Mouse (Mus musculus) small intestine, adult 2 months (tissue): ENCODE measurements around the gene E2f4. TPM values are rescaled to one million over a fixed set of nuclear protein-coding genes. Genes with fewer than 3 reads are reported as not detected.
A peak's percentile ranks its signal among the peaks of the same experiment; 100 is the strongest.

Experiments
- H3K27ac ChIP-seq: fragments of 200-500 bp; 2 replicates; pipeline ENCODE4 v1.5.1; 2012; ENCODE audit warnings: low read depth, low read length, control low read depth, inconsistent platforms; ENCODE audit not compliant: insufficient read depth
- H3K27me3 ChIP-seq: fragments of 200-500 bp; 2 replicates; pipeline ENCODE4 v1.6.1; 2012; ENCODE audit warnings: mild to moderate bottlenecking, moderate library complexity, low read length, inconsistent platforms; ENCODE audit not compliant: control insufficient read depth, insufficient read depth
- H3K36me3 ChIP-seq: fragments of 200-500 bp; 2 replicates; pipeline ENCODE4 v1.6.1; 2012; ENCODE audit warnings: mild to moderate bottlenecking, low read length, control low read depth, inconsistent platforms; ENCODE audit not compliant: control insufficient read depth, insufficient read depth
- H3K4me1 ChIP-seq: fragments of 200-500 bp; 2 replicates; pipeline ENCODE4 v1.6.1; 2012; ENCODE audit warnings: low read length, inconsistent platforms, mixed read lengths; ENCODE audit not compliant: control insufficient read depth, insufficient read depth, insufficient read length
- H3K4me3 ChIP-seq: fragments of 200-500 bp; 2 replicates; pipeline ENCODE4 v1.5.1; 2012; ENCODE audit warnings: low read depth, mild to moderate bottlenecking, control low read depth, inconsistent platforms, low read length, moderate library complexity
- CTCF ChIP-seq: fragments of 200-500 bp; IDR thresholded peaks from 2 replicates; pipeline ENCODE4 v1.5.1; 2012; ENCODE audit warnings: low read depth, mild to moderate bottlenecking, control low read depth, inconsistent platforms, low read length, moderate library complexity, mixed read lengths; ENCODE audit not compliant: insufficient replicate concordance, insufficient read length; ENCODE audit errors: extremely low read depth
- POLR2A ChIP-seq: fragments of 200-500 bp; IDR thresholded peaks from 2 replicates; pipeline ENCODE4 v1.6.1; 2012; ENCODE audit warnings: low read depth, mild to moderate bottlenecking, control low read depth, inconsistent platforms, low read length, moderate library complexity
- WGBS: fragments of 180-500 bp; shearing (Covaris S2); methylation state at CpG from one replicate; pipeline ENCODE4 v1.1.7; 2018; 5-methylcytosine and 5-hydroxymethylcytosine counted together
- polyA plus RNA-seq: library from polyadenylated mRNA; depleted of rRNA; stranded (reverse); fragments of >200 nt; gene quantifications from 2 replicates; pipeline ENCODE4 v1.2.3, GENCODE M21; 2012

The E2f4 gene
- polyA plus RNA-seq, 1 experiment, result 152 TPM

GRCm38 (mm10) chr8:105332523-105332922 lies 35.1 kb downstream of the E2f4 start:
- Histone ChIP-seq H3K36me3 (peaks cover 80% of the 10 kb centered on the region), H3K4me1 (peaks cover 26% of the 10 kb centered on the region), H3K27me3 (no peaks in the 10 kb centered on the region), H3K4me3 (no peak overlapping the region), H3K27ac (peak overlapping the region; percentile 79)
- no peak for TF ChIP-seq POLR2A
- no peak for TF ChIP-seq CTCF
- WGBS, result 34% methylated on average over 2 of the region's 2 CpGs

GRCm38 (mm10) chr8:105336373-105337130 lies 39.1 kb downstream of the E2f4 start:
- no peak for TF ChIP-seq CTCF
- no peak for TF ChIP-seq POLR2A
- no peaks in the 10 kb centered on the region for H3K27me3 ChIP-seq
- WGBS, result 91% methylated on average over 32 of the region's 32 CpGs
- H3K4me3 ChIP-seq, result no peak overlapping the region
- H3K4me1 ChIP-seq, result peaks cover 22% of the 10 kb centered on the region; the same call in 1 of the 2 replicates
- peaks cover 57% of the 10 kb centered on the region for H3K36me3 ChIP-seq
- H3K27ac ChIP-seq, result no peak overlapping the region

- peaks cover 41% of the 10 kb centered on the region for H3K36me3 ChIP-seq
- whole genome bisulfite sequencing, result 16% methylated on average over 4 of the region's 4 CpGs
- no peaks in the 10 kb centered on the region for H3K27me3 ChIP-seq
- no peak for TF ChIP-seq CTCF
- no peak for TF ChIP-seq POLR2A
- H3K4me3 ChIP-seq, result no peak overlapping the region
- H3K4me1 ChIP-seq, result peaks cover 12% of the 10 kb centered on the region; the same call in 1 of the 2 replicates
- peak overlapping the region; percentile 92 for H3K27ac ChIP-seq
Observed at GRCm38 (mm10) chr8:105338992-105339391, 41.5 kb downstream of the E2f4 start.

GRCm38 (mm10) chr8:105339886-105340635 lies 42.6 kb downstream of the E2f4 start:
- Histone ChIP-seq H3K27ac (peak overlapping the region; percentile 92), H3K36me3 (peaks cover 35% of the 10 kb centered on the region), H3K4me3 (no peak overlapping the region), H3K27me3 (no peaks in the 10 kb centered on the region), H3K4me1 (peaks cover 17% of the 10 kb centered on the region; the same call in 1 of the 2 replicates)
- no peak for TF ChIP-seq CTCF
- no peak for TF ChIP-seq POLR2A
- 22% methylated on average over 6 of the region's 6 CpGs for WGBS

- Histone ChIP-seq H3K4me1 (peaks cover 28% of the 10 kb centered on the region), H3K36me3 (peaks cover 24% of the 10 kb centered on the region), H3K27ac (no peak overlapping the region), H3K4me3 (no peak overlapping the region), H3K27me3 (no peaks in the 10 kb centered on the region)
- TF ChIP-seq CTCF, result no peak
- no peak for TF ChIP-seq POLR2A
- 43% methylated on average over 8 of the region's 8 CpGs for WGBS
Observed at GRCm38 (mm10) chr8:105341399-105341798, 43.9 kb downstream of the E2f4 start.

GRCm38 (mm10) chr8:105342768-105343167 lies 45.3 kb downstream of the E2f4 start:
- Histone ChIP-seq H3K27me3 (no peaks in the 10 kb centered on the region), H3K36me3 (peaks cover 10% of the 10 kb centered on the region), H3K4me1 (peaks cover 31% of the 10 kb centered on the region), H3K27ac (no peak overlapping the region), H3K4me3 (no peak overlapping the region)
- TF ChIP-seq POLR2A (no peak), CTCF (no peak)
- whole genome bisulfite sequencing, result 28% methylated on average over 4 of the region's 4 CpGs
